Mouse (Mus musculus) heart, adult 9 months (tissue): ENCODE measurements around the gene Trim41.
A peak's percentile ranks its signal among the peaks of the same experiment; 100 is the strongest.
"Not testable (repeated sequence)": the region's sequence is repeated elsewhere in the genome, so short reads cannot be mapped to it uniquely, and the experiment has no call there.

Source experiments
- DNase-seq, 2 experiments: peaks; one replicate each; pipeline ENCODE4 v3.0.0; 2022; ENCODE audit warnings: low spot score in 2 of 2

The Trim41 gene

GRCm38 (mm10) chr11:48838181-48838797 is 21.1 kb upstream of the Trim41 start:
- DNase-seq: peak in 1 of 2 experiments; percentile 32

DNA sequence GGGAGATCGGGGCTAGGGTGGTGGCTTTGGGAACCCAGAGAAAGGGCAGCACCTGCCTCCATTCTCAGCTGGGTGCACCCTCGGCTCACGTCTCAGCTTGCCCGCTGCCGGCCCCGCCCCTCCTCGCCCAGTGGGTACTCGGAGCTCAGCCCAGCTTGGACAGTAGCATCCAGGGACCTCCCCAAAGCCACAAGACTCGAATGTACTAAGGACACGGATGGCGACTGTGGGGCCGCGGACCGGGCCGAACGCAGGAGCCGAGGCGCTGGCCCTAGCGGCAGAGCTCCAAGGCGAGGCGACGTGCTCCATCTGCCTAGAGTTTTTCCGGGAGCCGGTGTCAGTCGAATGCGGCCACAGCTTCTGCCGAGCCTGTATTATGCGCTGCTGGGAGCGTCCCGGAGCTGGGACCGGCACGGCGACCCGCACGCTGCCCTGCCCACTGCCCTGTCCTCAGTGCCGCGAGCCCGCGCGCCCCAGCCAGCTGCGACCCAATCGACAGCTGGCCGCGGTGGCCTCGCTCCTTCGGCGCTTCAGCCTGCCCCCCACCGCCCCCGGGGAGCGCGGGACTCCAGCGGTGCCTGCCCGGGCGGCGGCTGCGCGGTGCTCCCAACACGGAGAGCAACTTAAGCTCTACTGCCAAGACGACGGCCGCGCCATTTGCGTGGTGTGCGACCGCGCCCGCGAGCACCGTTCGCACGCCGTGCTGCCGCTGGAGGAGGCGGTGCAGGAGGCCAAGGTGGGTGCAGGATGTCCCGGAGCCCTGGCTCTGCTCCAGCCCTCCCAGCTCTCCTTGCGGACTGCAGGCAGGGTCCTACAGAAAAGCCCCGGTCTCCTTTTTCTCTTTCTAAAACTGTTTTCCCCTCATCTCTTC is 20.4 kb upstream of the Trim41 start:
- peak; percentile 69 to 72 for DNase-seq

GRCm38 (mm10) chr11:48836990-48837309 is 19.8 kb upstream of the Trim41 start:
- peak; percentile 58 to 63 for DNase-seq

- DNase-seq: no peak
Observed at GRCm38 (mm10) chr11:48835923-48836322, 18.8 kb upstream of the Trim41 start.

DNA sequence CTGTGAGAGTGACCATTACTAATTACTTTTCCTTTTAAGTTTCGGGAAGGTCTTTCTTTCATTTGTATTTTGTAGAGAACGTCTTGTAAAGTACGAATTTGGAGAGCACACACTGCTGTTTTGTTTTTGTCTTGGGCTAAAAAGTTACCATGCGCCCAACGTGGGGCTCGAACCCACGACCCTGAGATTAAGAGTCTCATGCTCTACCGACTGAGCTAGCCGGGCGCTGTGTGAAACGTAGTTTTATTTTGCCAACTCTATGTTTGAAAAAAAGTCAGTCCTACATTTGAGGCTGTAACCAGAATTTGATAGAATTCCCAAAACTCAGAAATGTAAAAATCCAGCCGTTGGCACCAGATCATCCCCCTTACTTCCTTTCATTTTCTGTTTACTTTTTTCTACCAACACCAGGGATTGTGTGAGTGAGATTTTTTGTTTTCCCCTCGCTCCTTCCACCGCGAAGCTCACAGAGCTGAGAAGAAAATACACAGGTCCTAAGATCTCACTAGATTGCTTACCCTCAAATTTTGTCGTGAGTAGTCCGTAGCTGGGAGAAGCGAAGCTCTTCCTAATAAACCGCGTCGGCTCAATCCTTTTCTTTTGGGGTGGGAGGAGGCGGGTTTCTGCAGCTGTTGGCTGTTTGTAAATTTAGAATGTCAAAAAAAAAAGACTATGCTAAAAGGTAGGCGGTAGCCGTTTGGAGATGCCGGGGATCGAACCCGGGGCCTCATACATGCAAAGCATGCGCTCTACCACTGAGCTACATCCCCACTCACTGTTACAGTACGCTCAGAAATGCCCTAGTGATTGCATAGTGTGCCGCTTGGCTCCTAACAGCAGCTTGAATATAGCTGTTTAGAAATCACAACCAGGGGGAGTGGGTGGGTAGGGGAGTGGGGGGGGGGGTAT is 16.8 kb upstream of the Trim41 start:
- peak; percentile 80 to 93 for DNase-seq

GRCm38 (mm10) chr11:48833078-48833730 is 16.1 kb upstream of the Trim41 start:
- no peak for DNase-seq

GRCm38 (mm10) chr11:48831273-48831672 is 14.1 kb upstream of the Trim41 start:
- DNase-seq: no peak

GRCm38 (mm10) chr11:48830279-48830678 is 13.1 kb upstream of the Trim41 start:
- DNase-seq: no peak

DNA sequence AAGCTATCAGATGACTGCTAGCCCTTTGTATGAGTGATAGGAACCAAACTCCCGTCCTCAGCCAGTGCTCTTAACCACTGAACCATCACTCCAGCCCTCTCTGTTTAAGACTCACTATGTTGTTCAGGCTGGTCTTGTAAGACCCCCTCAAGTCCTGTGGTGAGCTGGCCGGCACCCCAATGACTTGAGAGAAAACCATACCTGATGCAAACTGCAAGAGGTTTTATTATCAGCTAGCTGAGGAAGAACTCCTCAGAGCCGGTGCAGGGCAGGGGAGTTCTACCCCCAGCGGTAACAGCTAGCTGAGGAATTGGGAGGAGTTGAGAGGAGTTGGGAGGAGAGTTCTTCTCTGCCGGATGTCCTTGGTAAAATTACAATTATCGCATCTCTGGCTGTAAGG is 10.8 kb upstream of the Trim41 start:
- no peak for DNase-seq

DNA sequence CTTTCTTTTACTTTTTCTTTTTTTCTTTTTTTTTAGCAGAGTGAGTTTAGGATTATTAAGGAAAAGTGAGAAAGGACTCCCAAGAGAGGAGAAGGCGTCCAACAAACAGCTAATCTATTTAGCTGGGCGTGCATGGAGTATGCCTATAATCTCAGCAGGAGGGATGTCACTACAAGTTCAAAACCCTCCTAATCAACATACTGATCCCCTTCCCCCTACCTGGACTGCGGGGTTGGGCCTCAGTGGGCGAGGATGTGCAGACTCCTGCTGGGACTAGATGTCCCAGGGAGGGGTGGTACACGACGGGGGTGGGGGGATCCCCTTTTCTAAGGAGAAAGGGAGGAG is 9.6 kb upstream of the Trim41 start:
- no peak for DNase-seq

DNA sequence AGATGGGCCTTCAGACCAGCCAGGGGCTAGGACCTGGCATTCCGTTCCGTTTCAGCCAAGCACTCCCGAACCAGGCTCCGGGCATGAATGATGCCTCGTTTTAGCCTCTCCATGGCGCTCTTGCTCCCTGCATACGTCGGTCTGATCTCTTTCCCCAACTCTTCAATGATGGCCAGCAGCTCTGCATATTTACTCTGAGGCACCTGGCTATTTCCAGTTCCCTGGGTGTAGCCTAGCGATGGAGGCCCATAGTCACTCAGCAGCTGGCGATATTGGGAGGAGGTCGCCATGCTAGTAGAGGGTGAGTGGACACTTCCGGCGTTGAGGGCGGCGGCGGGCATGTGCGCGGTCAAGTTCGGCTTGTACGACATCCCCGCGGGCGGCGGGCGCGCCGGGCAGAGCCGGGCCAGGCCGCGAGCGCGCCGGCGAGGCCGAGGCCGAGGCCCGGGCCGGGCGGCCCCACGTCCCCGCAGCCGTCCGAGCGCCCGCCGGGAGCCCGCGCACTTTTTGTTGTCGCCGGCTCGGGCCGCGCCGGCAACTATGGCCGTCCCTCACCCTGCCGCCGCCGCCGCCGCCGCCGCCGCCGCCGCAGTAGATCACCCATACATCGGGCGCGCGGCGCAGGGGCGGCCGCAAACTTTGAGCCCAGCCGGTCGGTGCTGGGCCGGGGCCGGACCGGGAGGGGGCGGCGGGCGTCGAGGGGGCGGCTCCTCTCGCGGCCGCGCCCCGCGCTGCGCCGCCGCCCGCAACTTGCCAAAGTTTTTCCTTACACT is 9.0 kb upstream of the Trim41 start, which contains the start of the genes Trim7 and Gm12184:
Gene Trim7 (plus strand): TSS at position 162 of the 773 bp plus-strand sequence.
Gene Gm12184 (minus strand): TSS at position 677 of the 773 bp plus-strand sequence.
- DNase-seq: peak in 1 of 2 experiments; percentile 28

DNA sequence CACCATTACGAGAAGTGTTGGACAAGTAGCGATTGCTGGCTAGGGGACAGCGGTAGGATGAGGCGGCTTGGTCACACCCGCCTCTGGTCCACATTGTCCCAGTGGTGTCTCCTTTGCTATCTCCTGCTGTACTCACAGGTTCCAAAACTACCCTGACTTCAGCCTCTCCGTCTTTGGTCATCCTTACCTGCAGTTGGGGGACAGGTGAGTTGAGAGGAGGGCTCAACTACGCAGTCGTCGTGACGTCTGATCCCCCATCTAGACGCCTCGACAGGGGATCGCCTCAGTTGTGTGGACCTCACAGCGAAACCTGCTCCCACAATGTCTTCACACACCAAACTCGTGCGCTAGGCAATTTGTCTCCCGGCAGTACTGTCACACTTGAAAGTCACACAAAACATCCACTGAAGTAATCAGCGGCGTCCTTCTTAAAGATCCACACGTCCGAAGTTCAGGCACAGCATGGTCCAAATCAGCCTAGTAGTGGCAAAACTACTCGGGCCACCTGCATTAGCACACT is 7.2 kb upstream of the Trim41 start:
- DNase-seq: no peak

- peak; percentile 40 to 65 for DNase-seq
Observed at GRCm38 (mm10) chr11:48823536-48823972, 6.4 kb upstream of the Trim41 start.

- DNase-seq: no peak
Observed at GRCm38 (mm10) chr11:48822768-48823512, 5.8 kb upstream of the Trim41 start.

DNA sequence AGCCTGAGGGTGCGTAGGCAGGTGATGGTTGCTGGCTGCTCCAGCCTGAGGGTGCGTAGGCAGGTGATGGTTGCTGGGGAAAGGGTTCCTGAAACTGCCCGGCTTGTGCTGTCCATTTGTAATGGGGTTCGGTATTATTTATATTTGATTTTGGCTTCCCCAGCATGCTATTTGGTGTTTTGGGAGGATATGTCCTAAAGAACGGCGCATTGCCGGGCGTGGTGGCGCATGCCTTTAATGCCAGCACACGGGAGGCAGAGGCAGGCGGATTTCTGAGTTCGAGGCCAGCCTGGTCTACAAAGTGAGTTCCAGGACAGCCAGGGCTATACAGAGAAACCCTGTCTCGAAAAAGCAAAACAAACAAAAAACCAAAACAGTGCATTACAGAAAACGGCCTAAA is 4.1 kb upstream of the Trim41 start:
- DNase-seq: not testable (repeated sequence)

- DNase-seq: no peak
Observed at GRCm38 (mm10) chr11:48820308-48820674, 3.1 kb upstream of the Trim41 start.

- no peak for DNase-seq
Observed at GRCm38 (mm10) chr11:48819614-48820307, 2.6 kb upstream of the Trim41 start.

DNA sequence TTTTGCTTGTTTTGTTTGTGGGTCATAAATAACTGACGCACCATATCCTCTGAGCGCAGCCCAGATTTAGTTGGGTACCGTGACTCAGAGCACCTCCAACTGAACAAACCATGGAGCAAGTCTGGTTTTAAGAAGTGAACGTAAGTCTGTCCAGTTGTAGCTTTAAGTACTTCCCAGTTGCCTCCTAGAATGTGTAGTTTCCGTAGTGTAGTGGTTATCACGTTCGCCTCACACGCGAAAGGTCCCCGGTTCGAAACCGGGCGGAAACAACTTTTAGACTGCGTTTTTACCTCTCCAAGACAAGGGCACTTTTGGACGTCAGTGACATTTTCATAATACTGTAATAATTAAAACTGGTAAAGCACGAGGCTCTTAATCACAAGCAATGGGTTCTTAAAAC is 1.2 kb upstream of the Trim41 start:
- DNase-seq: peak; percentile 73 to 91

- DNase-seq: no peak
Observed at GRCm38 (mm10) chr11:48817794-48818193, 641 bp upstream of the Trim41 start.
